Mouse (Mus musculus) MEL-GATA-1-ER (cell line): ENCODE results near the gene Chaf1a.
"Not testable (repeated sequence)": the region's sequence is repeated elsewhere in the genome, so short reads cannot be mapped to it uniquely, and the experiment has no call there.

Experiments
- DNase-seq: peaks from one replicate; pipeline ENCODE4 v3.0.0-alpha.2; 2012; ENCODE audit warnings: low read depth; ENCODE audit errors: extremely low read depth

Gene Chaf1a

GRCm38 (mm10) chr17:56038583-56039261 is 1.5 kb upstream of the Chaf1a start:
- DNase-seq = no peak

GRCm38 (mm10) chr17:56039345-56039744 is 894 bp upstream of the Chaf1a start:
- no peak for DNase-seq

- no peak for DNase-seq
Observed at GRCm38 (mm10) chr17:56040857-56041163, 571 bp downstream of the Chaf1a start.

GRCm38 (mm10) chr17:56051369-56051768 is 11.1 kb downstream of the Chaf1a start:
- no peak for DNase-seq

- DNase-seq = no peak
Observed at GRCm38 (mm10) chr17:56054938-56055337, 14.7 kb downstream of the Chaf1a start.

- no peak for DNase-seq
Observed at GRCm38 (mm10) chr17:56055945-56056678, 15.9 kb downstream of the Chaf1a start.

- no peak for DNase-seq
Observed at GRCm38 (mm10) chr17:56057381-56058120, 17.3 kb downstream of the Chaf1a start.

GRCm38 (mm10) chr17:56062081-56062480 is 21.8 kb downstream of the Chaf1a start:
- no peak for DNase-seq

GRCm38 (mm10) chr17:56065715-56066114 is 25.5 kb downstream of the Chaf1a start:
- not testable (repeated sequence) for DNase-seq

- DNase-seq = no peak
Observed at GRCm38 (mm10) chr17:56066451-56066850, 26.2 kb downstream of the Chaf1a start.

GRCm38 (mm10) chr17:56069066-56069465 is 28.8 kb downstream of the Chaf1a start:
- no peak for DNase-seq

- no peak for DNase-seq
Observed at GRCm38 (mm10) chr17:56071126-56071525, 30.9 kb downstream of the Chaf1a start.

GRCm38 (mm10) chr17:56072243-56072642 is 32.0 kb downstream of the Chaf1a start:
- DNase-seq = no peak

- DNase-seq = peak; percentile 56
Observed at GRCm38 (mm10) chr17:56074097-56074826, 34.0 kb downstream of the Chaf1a start.

GRCm38 (mm10) chr17:56074827-56075208 is 34.6 kb downstream of the Chaf1a start, which contains the start of gene Ubxn6:
TSS of gene Ubxn6 (minus strand) at chr17:56075028.
- peak; percentile 85 for DNase-seq

- DNase-seq = no peak
Observed at GRCm38 (mm10) chr17:56077523-56077922, 37.3 kb downstream of the Chaf1a start.

- DNase-seq = not testable (repeated sequence)
Observed at GRCm38 (mm10) chr17:56078361-56078760, 38.1 kb downstream of the Chaf1a start.

GRCm38 (mm10) chr17:56078880-56079795 is 38.9 kb downstream of the Chaf1a start, which contains the start of gene Hdgfl2:
TSS of gene Hdgfl2 (plus strand) at chr17:56079634.
- DNase-seq = peak; percentile 100

- no peak for DNase-seq
Observed at GRCm38 (mm10) chr17:56079921-56080320, 39.7 kb downstream of the Chaf1a start.
